Mouse (Mus musculus) frontal cortex, postnatal 14 days (tissue): ENCODE results near the gene Anp32a.

Experiments used
- DNase-seq, 2 experiments: peaks; one replicate each; pipeline ENCODE4 v3.0.0; 2022; ENCODE audit warnings: low spot score in 2 of 2

The Anp32a gene

GRCm38 (mm10) chr9:62406423-62407013 is 65.4 kb downstream of the Anp32a start:
- DNase-seq, result no peak

- no peak for DNase-seq
These were observed 66.5 kb downstream of the Anp32a start for GRCm38 (mm10) chr9:62407357-62408146.

GRCm38 (mm10) chr9:62418742-62419141 is 77.6 kb downstream of the Anp32a start:
- DNase-seq, result no peak

- no peak for DNase-seq
These were observed 79.3 kb downstream of the Anp32a start for GRCm38 (mm10) chr9:62420261-62420917.

- DNase-seq, result no peak
These were observed 79.9 kb downstream of the Anp32a start for GRCm38 (mm10) chr9:62421027-62421426.

GRCm38 (mm10) chr9:62421911-62422310 is 80.8 kb downstream of the Anp32a start:
- DNase-seq, result no peak

GRCm38 (mm10) chr9:62422926-62423325 is 81.8 kb downstream of the Anp32a start:
- no peak for DNase-seq

- no peak for DNase-seq
These were observed 82.8 kb downstream of the Anp32a start for GRCm38 (mm10) chr9:62423871-62424270.

- no peak for DNase-seq
These were observed 84.2 kb downstream of the Anp32a start for GRCm38 (mm10) chr9:62425265-62425664.

- DNase-seq, result no peak
These were observed 84.9 kb downstream of the Anp32a start for GRCm38 (mm10) chr9:62426021-62426420.

GRCm38 (mm10) chr9:62426531-62426930 is 85.4 kb downstream of the Anp32a start:
- DNase-seq, result no peak

GRCm38 (mm10) chr9:62427010-62427409 is 85.9 kb downstream of the Anp32a start:
- DNase-seq, result no peak
